Mouse (Mus musculus) heart, adult 11 months (tissue): ENCODE data around the gene Olfr666.
"Not testable (repeated sequence)": the region's sequence is repeated elsewhere in the genome, so short reads cannot be mapped to it uniquely, and the experiment has no call there.

Source experiments
- DNase-seq: peaks from one replicate; pipeline ENCODE4 v3.0.0; 2022

Gene Olfr666

GRCm38 (mm10) chr7:104895852-104896251 lies at the start of gene Olfr666:
TSS of gene Olfr666 (minus strand) at chr7:104895952.
- no peak for DNase-seq

DNA sequence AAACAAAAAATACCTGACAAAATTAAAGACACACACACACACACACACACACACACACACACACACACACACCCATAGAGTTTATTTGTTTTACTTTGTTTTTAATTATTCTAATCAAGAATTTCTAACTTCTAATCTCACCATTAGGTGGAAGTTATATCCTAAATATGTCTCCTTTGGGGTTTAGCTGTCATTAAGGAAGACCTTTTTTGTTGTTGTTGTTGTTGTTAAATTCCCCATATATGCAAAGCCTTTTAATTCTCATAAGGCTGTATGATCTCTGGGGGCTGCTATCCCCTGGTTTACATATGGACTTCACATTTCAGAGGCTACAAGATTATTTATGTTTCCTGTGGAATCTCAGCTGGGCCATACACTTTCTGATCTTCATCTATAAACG lies 38.2 kb upstream of the Olfr666 start, which contains the start of gene Olfr669:
Olfr669 (plus strand) TSS at position 301 of the 400 bp plus-strand sequence.
- DNase-seq, result no peak

GRCm38 (mm10) chr7:104927957-104928356 lies 32.2 kb upstream of the Olfr666 start, which contains the start of gene Olfr668:
TSS of gene Olfr668 (minus strand) at chr7:104928057.
- no peak for DNase-seq

DNA sequence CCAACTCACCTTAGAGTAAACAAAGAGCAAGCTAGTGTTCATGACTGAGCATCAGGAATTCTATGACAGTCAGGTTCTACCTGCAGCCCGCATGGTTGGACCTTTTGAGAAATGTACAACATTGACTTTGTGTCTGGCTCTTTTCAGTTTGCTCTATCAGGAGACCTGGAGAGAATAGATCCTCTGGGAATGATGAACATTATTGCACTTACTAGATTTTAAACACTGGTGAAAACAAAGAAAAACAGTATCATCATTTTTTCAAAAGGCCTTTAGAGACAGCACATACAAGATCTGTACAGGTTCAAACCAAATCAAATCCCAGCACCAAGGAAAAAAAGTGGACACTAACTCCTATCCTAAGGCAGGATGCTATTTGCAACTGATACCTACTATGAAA lies 25.6 kb upstream of the Olfr666 start, which contains the start of gene Olfr667:
Olfr667 (minus strand) TSS at position 101 of the 400 bp plus-strand sequence.
- no peak for DNase-seq

DNA sequence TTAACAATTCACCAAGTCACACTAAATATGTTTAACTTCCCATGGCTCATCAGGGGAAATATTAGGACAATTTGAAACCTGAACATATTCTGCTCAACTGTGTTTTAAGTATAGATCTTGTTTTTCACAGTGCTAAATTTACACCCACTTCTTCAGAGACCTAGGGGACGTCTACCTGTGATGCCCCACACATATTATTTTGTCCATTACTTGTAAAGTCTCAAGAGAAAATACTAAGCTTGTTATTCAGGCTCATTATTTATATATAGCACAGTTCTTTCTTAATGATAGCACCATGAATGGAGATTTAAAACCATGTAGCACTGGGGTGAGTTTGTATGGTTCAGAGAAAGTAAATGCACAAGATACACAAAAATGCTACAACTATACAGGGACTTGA lies 18.0 kb downstream of the Olfr666 start, which contains the start of gene Olfr665:
Olfr665 (plus strand) TSS at position 301 of the 400 bp plus-strand sequence.
- DNase-seq, result no peak

DNA sequence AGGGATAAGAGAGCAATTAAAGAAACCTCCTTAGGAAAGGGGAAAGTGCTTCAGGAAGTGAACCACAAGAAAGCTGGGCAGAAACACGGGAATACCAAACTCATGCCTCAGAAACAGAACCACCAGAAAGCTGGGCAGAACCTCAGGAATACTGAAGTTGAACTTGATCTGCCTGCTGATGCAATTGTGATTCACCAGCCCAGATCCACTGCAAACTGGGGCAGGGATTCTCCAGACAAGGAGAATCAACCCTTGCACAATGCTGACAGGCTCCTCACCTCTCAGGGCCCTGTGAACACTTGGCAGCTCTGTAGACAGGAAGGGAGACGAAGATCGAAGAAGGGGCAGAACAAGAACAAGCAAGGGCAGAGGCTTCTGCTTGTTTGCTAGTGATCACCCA lies 34.4 kb downstream of the Olfr666 start:
- DNase-seq, result no peak

- no peak for DNase-seq
These were observed 38.1 kb downstream of the Olfr666 start for GRCm38 (mm10) chr7:104857683-104858082.

DNA sequence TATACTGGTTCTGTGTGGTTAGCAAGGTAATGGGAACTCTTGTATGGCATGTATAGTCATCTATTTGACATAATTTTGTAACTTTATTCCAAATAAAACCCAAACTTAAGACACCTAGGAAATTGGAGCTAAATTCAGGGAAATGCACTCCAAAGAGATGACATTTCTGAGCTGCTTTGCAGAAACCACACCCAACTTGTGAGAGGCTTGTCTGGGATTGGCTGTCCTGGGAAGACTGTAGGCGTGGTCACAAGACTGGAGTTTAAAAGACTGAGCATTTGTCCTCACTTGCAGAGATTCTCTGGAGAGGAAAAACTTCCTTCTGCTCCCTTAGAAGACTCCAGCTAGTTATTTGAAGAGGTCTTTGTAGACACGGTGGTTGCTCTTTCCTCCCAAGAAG lies 39.0 kb downstream of the Olfr666 start, which contains the start of gene Usp17la:
Usp17la (plus strand) TSS at position 301 of the 400 bp plus-strand sequence.
- not testable (repeated sequence) for DNase-seq

GRCm38 (mm10) chr7:104855248-104855750 lies 40.5 kb downstream of the Olfr666 start:
- DNase-seq, result no peak

DNA sequence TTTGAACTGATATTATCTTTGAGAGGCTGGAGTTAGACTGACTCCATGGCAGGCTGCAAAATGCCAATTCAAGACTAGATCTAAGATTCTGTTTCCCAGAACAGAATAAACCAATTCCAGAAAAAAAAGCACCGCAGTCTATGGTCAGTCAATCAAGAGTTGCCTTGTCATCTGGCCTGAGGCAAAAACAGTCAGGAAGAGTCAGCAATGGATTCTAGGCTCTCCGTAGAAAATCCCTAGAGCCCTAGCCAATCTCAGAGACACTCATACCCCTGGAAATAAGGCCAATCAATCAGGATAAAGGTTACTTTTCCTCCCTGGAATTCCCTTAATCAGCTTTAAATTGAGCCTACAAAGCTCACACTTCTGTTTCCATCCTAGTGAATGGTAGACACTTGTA lies 44.2 kb downstream of the Olfr666 start:
- DNase-seq, result not testable (repeated sequence)

DNA sequence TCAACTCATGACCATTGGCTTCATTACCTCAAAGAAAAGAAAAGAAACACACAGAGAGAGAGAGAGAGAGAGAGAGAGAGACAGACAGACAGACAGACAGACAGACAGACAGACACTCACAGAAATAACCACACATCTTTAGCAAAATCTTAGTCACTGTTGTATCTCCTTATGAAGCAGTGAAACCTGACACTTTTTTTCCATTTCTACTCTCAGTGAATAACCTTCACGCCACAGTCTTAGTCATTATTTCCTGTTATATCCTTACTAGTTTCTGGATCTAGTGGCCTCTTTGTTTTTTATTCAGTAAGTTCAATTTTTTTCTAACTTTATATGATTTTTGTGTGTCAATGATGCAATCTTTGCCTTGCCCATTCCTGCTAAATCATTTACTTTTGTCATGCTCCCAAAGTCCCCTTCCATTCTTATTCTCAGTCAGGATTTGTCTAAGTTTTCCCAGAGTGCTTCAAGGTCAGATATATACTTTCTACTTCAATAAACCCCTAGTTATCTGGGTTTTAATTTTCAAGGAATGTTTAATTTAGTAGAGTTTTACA lies 51.9 kb downstream of the Olfr666 start:
- DNase-seq, result no peak

DNA sequence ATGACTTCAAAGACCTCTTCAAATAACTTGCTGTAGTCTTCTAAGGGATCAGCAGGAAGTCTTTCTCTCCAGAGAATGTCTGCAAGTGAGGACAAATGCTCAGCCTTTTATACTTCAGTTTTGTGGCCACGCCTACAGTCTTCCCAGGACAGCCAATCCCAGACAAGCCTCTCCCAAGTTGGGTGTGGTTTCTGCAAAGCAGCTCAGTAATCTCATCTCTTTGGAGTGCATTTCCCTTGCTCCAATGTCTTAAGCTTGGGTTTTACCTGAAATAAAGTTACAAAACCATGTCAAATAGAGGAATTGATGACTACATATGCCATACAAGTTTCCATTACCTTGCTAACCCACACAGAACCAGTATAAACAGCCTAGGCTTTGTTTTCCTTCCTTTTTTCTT lies 53.2 kb downstream of the Olfr666 start, which contains the start of gene Usp17lb:
Usp17lb (minus strand) TSS at position 101 of the 400 bp plus-strand sequence.
- no peak for DNase-seq
